8 mouse cellular contexts compared by ENCODE assay signal in the genomic region with DNA sequence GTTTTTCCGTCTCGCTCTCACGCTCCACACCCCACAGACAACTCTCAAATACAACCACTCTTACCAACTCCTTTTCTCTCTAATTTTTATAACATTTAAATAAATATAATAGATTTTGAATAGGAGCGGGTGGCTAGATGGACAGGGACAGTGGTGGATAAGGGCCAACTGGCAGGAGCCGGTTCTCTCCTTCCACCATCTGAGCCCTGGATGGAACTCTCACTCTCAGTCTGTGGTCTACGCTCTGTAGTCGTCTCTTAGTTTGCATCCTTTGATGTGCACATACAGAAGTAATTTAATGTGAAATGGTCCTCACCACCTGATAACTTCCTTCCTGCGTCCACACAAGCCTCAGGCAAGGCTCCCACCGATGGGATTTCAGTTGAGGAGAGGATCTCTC. TPM values are rescaled to one million over a fixed set of nuclear protein-coding genes. Genes with fewer than 3 reads are reported as not detected.
A peak's percentile ranks its signal among the peaks of the same experiment; 100 is the strongest.
DNase-seq lines count a peak whose midpoint lies in the region; ATAC-seq and TF ChIP-seq lines count a peak whose summit lies in the region.

No protein-coding gene starts in this region.

- DNase-seq in kidney, adult 2 months = no peak
- peak; percentile 37 for DNase-seq in embryo, embryonic 11 days
- no peak for DNase-seq in frontal cortex, adult 2 months (ENCODE audit: extremely low spot score in 1 of 2, low spot score in 1 of 2)
- no peak for DNase-seq in kidney, adult 8-10 months
- no peak for DNase-seq in adrenal gland, adult 8-10 months

- no peak overlapping the region for H3K27ac ChIP-seq in kidney, embryonic 14.5 days (ENCODE audit: low read depth, low read length)
- no peak overlapping the region for H3K27ac ChIP-seq in kidney, adult 2 months (ENCODE audit: insufficient read depth, low read depth, low read length)
- H3K27ac ChIP-seq in hindbrain, embryonic 16.5 days (ENCODE audit: low read depth, low read length) = no peak overlapping the region
- H3K27ac ChIP-seq in neural tube, embryonic 12.5 days = no peak overlapping the region

- no peak for TF ChIP-seq CTCF in kidney, adult 2 months (conservative IDR thresholded peaks at IDR 0.05; ENCODE audit: insufficient read depth, insufficient read length, low read depth, low read length)

- H3K4me3 ChIP-seq in kidney, embryonic 14.5 days (ENCODE audit: low read length) = peak overlapping the region; percentile 51
- H3K4me3 ChIP-seq in kidney, adult 2 months (ENCODE audit: insufficient read depth, low read depth, low read length) = no peak overlapping the region
- H3K4me3 ChIP-seq in hindbrain, embryonic 16.5 days (ENCODE audit: low read length) = peak overlapping the region; percentile 54
- peak overlapping the region; percentile 49; the same call in 1 of the 2 replicates for H3K4me3 ChIP-seq in neural tube, embryonic 12.5 days

- no peak for TF ChIP-seq POLR2A in kidney, adult 2 months (IDR thresholded peaks at IDR 0.05; ENCODE audit: low read depth, low read length)

- no peaks in the 10 kb centered on the region for H3K27me3 ChIP-seq in kidney, embryonic 14.5 days (ENCODE audit: control insufficient read depth, insufficient read depth, low read length)
- no peaks in the 10 kb centered on the region for H3K27me3 ChIP-seq in kidney, adult 2 months (replicated peaks; ENCODE audit: control insufficient read depth, insufficient read depth, low read length)
- H3K27me3 ChIP-seq in hindbrain, embryonic 16.5 days (replicated peaks; ENCODE audit: control insufficient read depth, insufficient read depth, low read length) = no peaks in the 10 kb centered on the region
- no peaks in the 10 kb centered on the region for H3K27me3 ChIP-seq in neural tube, embryonic 12.5 days (replicated peaks)

- H3K4me2 ChIP-seq in kidney, embryonic 14.5 days (replicated peaks; ENCODE audit: low read depth, low read length) = peak overlapping the region; percentile 91
- H3K4me2 ChIP-seq in hindbrain, embryonic 16.5 days (ENCODE audit: low read length) = peak overlapping the region; percentile 98
- peak overlapping the region; percentile 93 for H3K4me2 ChIP-seq in neural tube, embryonic 12.5 days (replicated peaks)

- no peaks in the 10 kb centered on the region for H3K4me1 ChIP-seq in kidney, embryonic 14.5 days (ENCODE audit: control insufficient read depth, insufficient read depth, low read length)
- no peaks in the 10 kb centered on the region for H3K4me1 ChIP-seq in kidney, adult 2 months (ENCODE audit: control insufficient read depth, insufficient read depth, low read length)
- H3K4me1 ChIP-seq in hindbrain, embryonic 16.5 days (ENCODE audit: control insufficient read depth, insufficient read depth, low read depth, low read length) = peaks cover 8% of the 10 kb centered on the region
- H3K4me1 ChIP-seq in neural tube, embryonic 12.5 days = no peaks in the 10 kb centered on the region

- 13% methylated on average over 9 of the region's 9 CpGs for WGBS in kidney, embryonic 14.5 days
- 32% methylated on average over 9 of the region's 9 CpGs for WGBS in kidney, adult 2 months
- 15% methylated on average over 9 of the region's 9 CpGs for WGBS in hindbrain, embryonic 16.5 days
- WGBS in neural tube, embryonic 12.5 days = 11% methylated on average over 9 of the region's 9 CpGs

- H3K9ac ChIP-seq in kidney, embryonic 14.5 days (ENCODE audit: low read depth, low read length) = no peak overlapping the region
- peak overlapping the region; percentile 65 for H3K9ac ChIP-seq in hindbrain, embryonic 16.5 days (ENCODE audit: low read depth, low read length)
- peak overlapping the region; percentile 56; the same call in 1 of the 2 replicates for H3K9ac ChIP-seq in neural tube, embryonic 12.5 days

- H3K9me3 ChIP-seq in kidney, embryonic 14.5 days (ENCODE audit: control insufficient read depth, low read length) = no peaks in the 10 kb centered on the region
- H3K9me3 ChIP-seq in hindbrain, embryonic 16.5 days (ENCODE audit: control insufficient read depth, low read length) = no peaks in the 10 kb centered on the region
- H3K9me3 ChIP-seq in neural tube, embryonic 12.5 days = no peaks in the 10 kb centered on the region

- no peak for ATAC-seq in kidney, embryonic 14.5 days (ENCODE audit: low FRiP score, low TSS enrichment)
- ATAC-seq in hindbrain, embryonic 16.5 days = peak; percentile 56; the same call in 1 of the 2 replicates
- ATAC-seq in neural tube, embryonic 12.5 days (ENCODE audit: low FRiP score, low read depth) = no peak

- H3K36me3 ChIP-seq in kidney, embryonic 14.5 days (ENCODE audit: control insufficient read depth, insufficient read depth, low read length) = no peaks in the 10 kb centered on the region
- no peaks in the 10 kb centered on the region for H3K36me3 ChIP-seq in kidney, adult 2 months (ENCODE audit: control insufficient read depth, insufficient read depth, low read length)
- no peaks in the 10 kb centered on the region for H3K36me3 ChIP-seq in hindbrain, embryonic 16.5 days (ENCODE audit: control insufficient read depth, insufficient read depth, low read length)
- no peaks in the 10 kb centered on the region for H3K36me3 ChIP-seq in neural tube, embryonic 12.5 days

RNA-seq across cellular contexts. Expression of a gene that starts 0.3 kb away (rescaled TPM):
- polyA plus RNA-seq in kidney, embryonic 14.5 days (2014; fragmentation: Nextera tagmentation; extraction: Ambion mirVana) = 6.5 and 8.6 TPM in 2 replicates
- polyA plus RNA-seq in kidney, adult 2 months (2012; rRNA removed) = 10.0 and 10.2 TPM in 2 replicates
- polyA plus RNA-seq in hindbrain, embryonic 16.5 days (2015; fragmentation: Nextera tagmentation; extraction: Ambion mirVana) = 110 and 116 TPM in 2 replicates
- 85.1 and 92.6 TPM in 2 replicates for polyA plus RNA-seq in neural tube, embryonic 12.5 days (2016; fragmentation: Nextera tagmentation; extraction: Ambion mirVana)
- 33.3 and 38.0 TPM in 2 replicates for polyA plus RNA-seq in frontal cortex, adult 2 months (2012; rRNA removed)
- total RNA-seq in adrenal gland, adult 8-10 months (2022) = 10 to 100 TPM; 24.6 to 48.2 (median 32.4) TPM

RNA-seq across cellular contexts. Expression of a gene that starts 39.2 kb away (rescaled TPM):
- 1.0 and 1.3 TPM in 2 replicates for polyA plus RNA-seq in kidney, embryonic 14.5 days (2014; fragmentation: Nextera tagmentation; extraction: Ambion mirVana)
- polyA plus RNA-seq in kidney, adult 2 months (2012; rRNA removed) = 2.8 and 6.4 TPM in 2 replicates
- polyA plus RNA-seq in hindbrain, embryonic 16.5 days (2015; fragmentation: Nextera tagmentation; extraction: Ambion mirVana) = 0.89 and 1.0 TPM in 2 replicates
- 1.9 and 2.4 TPM in 2 replicates for polyA plus RNA-seq in neural tube, embryonic 12.5 days (2016; fragmentation: Nextera tagmentation; extraction: Ambion mirVana)
- polyA plus RNA-seq in frontal cortex, adult 2 months (2012; rRNA removed) = 3.2 and 5.2 TPM in 2 replicates
- total RNA-seq in adrenal gland, adult 8-10 months (2022) = 1 to 10 TPM; 1.9 to 4.8 (median 4.3) TPM
